Mouse (Mus musculus) forebrain, embryonic 16.5 days (tissue): Measurements from ENCODE around the gene Me1. TPM values are rescaled to one million over a fixed set of nuclear protein-coding genes. Genes with fewer than 3 reads are reported as not detected.

Experiments used
- polyA plus RNA-seq: library from polyadenylated mRNA; unstranded; fragments of >200 nt; fragmentation: Nextera tagmentation; extraction: Ambion mirVana; gene quantifications from 2 replicates; pipeline ENCODE4 v1.2.1, GENCODE M21; 2015

Gene Me1
- polyA plus RNA-seq, 1 experiment from 2014 or later = 22.7 TPM

Other genes with a start within 250 kb of the Me1 start
- gene Ube2cbp, start 231.0 kb downstream of the Me1 start, polyA plus RNA-seq = 4.6 and 5.1 TPM in 2 replicates
- gene Dop1a, start 228.8 kb downstream of the Me1 start, polyA plus RNA-seq = 35.9 and 40.8 TPM in 2 replicates
- 42.1 and 48.7 TPM in 2 replicates for gene Pgm3, start 124.1 kb downstream of the Me1 start, polyA plus RNA-seq
- gene Rwdd2a, start 124.0 kb downstream of the Me1 start, polyA plus RNA-seq = 7.7 and 12.0 TPM in 2 replicates
- gene Prss35, start 47.7 kb upstream of the Me1 start, polyA plus RNA-seq = 0.90 and 2.3 TPM in 2 replicates
- 115 and 119 TPM in 2 replicates for gene Snap91, start 184.7 kb upstream of the Me1 start, polyA plus RNA-seq